9 mouse cellular contexts compared by ENCODE assay signal in the genomic region with DNA sequence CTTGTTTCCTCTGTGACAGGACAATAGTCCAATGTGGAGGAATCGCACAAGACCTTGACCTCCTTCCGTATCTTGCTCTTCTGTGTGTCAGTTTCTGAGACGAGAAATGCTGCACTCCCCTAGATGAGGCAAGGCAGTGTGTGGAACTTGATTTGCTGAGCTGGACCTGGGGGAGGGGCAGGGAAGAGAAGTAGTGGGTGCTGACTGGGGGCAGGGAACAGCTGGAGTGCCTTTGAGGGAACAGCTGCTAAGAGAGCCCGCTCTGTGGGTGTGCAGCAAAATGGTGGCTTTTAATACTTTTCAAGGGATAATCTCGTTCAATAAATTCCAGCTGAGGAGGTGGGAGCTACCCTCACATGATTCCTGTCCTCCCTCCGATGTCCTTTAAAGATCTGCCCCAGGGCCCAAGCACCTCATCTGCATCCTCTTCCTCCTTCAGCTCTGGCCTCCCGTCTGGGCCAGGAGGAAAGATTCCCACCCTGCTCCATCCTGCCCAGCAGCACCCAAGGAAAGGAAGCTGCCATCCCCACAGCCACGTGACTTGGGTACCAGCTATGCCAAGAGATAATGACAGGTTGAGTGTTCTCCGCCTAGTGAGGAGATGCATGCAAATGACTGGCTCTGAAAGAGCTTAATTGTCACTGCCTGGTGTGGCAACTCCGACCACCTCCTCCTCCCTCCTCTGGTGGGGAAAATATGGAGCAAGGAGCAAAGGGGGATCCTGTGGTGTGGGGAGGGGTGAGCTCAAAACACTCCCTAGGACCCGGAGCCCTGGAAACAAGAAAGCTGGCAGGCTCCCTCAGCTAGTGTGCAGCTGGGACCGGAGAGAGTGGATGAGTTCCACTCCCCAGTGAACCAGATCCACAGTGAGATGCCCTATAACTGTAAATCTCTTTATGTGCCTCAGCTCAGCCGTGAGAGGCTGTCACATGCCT.
DNase-seq lines count a peak whose midpoint lies in the region; ATAC-seq and TF ChIP-seq lines count a peak whose summit lies in the region.
"Had no signal": no experiment of that assay in that cellular context is flagged by ENCODE, and none has a peak within 500 bp of the region (broad histone marks: within the 10 kb centered on the region; RNA-seq: fewer than 3 reads in every experiment).

No protein-coding gene starts in this region.

- intact Hi-C loops in left cerebral cortex, adult 2 months (cut with DNase I): no loop called here

- H3K27ac ChIP-seq in kidney, embryonic 15.5 days: no peak overlapping the region
- H3K27ac ChIP-seq in left cerebral cortex, adult 2 months: peak overlapping the region; percentile 70
- H3K27ac ChIP-seq: limb, embryonic 15.5 days had no signal

- WGBS in kidney, embryonic 15.5 days: 25% methylated on average over 13 of the region's 13 CpGs

- ATAC-seq in kidney, embryonic 15.5 days (replicated peaks; ENCODE audit: low FRiP score): peak; percentile 69
- ATAC-seq in frontal cortex, adult (ENCODE audit: low TSS enrichment): peak; percentile 76
- ATAC-seq in granulocyte monocyte progenitor cell, adult 5-6 weeks (replicated peaks; ENCODE audit: poor library complexity, severe bottlenecking): no peak

- H3K36me3 ChIP-seq in kidney, embryonic 15.5 days: no peaks in the 10 kb centered on the region
- H3K36me3 ChIP-seq: limb, embryonic 15.5 days had no signal

- H3K4me1 ChIP-seq in kidney, embryonic 15.5 days: peaks cover 17% of the 10 kb centered on the region
- H3K4me1 ChIP-seq: limb, embryonic 15.5 days had no signal

- TF ChIP-seq CTCF in left cerebral cortex, adult 2 months (IDR thresholded peaks at IDR 0.05): no peak

- H3K4me3 ChIP-seq in kidney, embryonic 15.5 days (replicated peaks): no peak overlapping the region
- no peak overlapping the region for H3K4me3 ChIP-seq in left cerebral cortex, adult 2 months
- H3K4me3 ChIP-seq: limb, embryonic 15.5 days had no signal

- no peak for DNase-seq in kidney, adult 9 months
- peak; percentile 32 to 68 for DNase-seq in left cerebral cortex, adult 2 months (ENCODE audit: extremely low spot score in 1 of 2, low spot score in 2 of 2)
- DNase-seq in right cerebral cortex, postnatal 10 days (ENCODE audit: low spot score in 2 of 2): peak; percentile 84 to 88
- no peak for DNase-seq in adipocyte (ENCODE audit: low spot score)
- DNase-seq in gastrocnemius, postnatal 25 days: no peak

- no peak overlapping the region for H3K9ac ChIP-seq in kidney, embryonic 15.5 days
- H3K9ac ChIP-seq: limb, embryonic 15.5 days had no signal

- no peak overlapping the region for H3K4me2 ChIP-seq in kidney, embryonic 15.5 days
- H3K4me2 ChIP-seq: limb, embryonic 15.5 days had no signal

- no peaks in the 10 kb centered on the region for H3K27me3 ChIP-seq in kidney, embryonic 15.5 days
- H3K27me3 ChIP-seq: limb, embryonic 15.5 days had no signal

- no peaks in the 10 kb centered on the region for H3K9me3 ChIP-seq in kidney, embryonic 15.5 days (replicated peaks)
- H3K9me3 ChIP-seq: limb, embryonic 15.5 days had no signal

Comparison
In these comparisons a context has a peak if more than half of its experiments do, and no peak if none do; other contexts are left out.
1. DNase-seq: peak in left cerebral cortex, adult 2 months (2 of 2) and right cerebral cortex, postnatal 10 days (2 of 2); none in kidney, adult 9 months (single experiment), adipocyte (single experiment) and gastrocnemius, postnatal 25 days (single experiment).